Mouse (Mus musculus) myocyte (in vitro differentiated cells): ENCODE measurements around the gene Tmem165. TPM values are rescaled to one million over a fixed set of nuclear protein-coding genes. Genes with fewer than 3 reads are reported as not detected.

Experiments
- H3K27me3 ChIP-seq: one replicate; pipeline ENCODE4 v1.6.1; 2011; ENCODE audit not compliant: control insufficient read depth, insufficient read depth, insufficient read length
- H3K36me3 ChIP-seq: one replicate; pipeline ENCODE4 v1.6.1; 2011; ENCODE audit not compliant: control insufficient read depth, insufficient read depth
- H3K4me2 ChIP-seq: one replicate; pipeline ENCODE4 v1.6.1; 2011; ENCODE audit warnings: low read depth, control low read depth
- H3K4me3 ChIP-seq: one replicate; pipeline ENCODE4 v1.5.1; 2011; ENCODE audit warnings: mild to moderate bottlenecking, control low read depth, moderate library complexity
- H3K79me2 ChIP-seq: one replicate; pipeline ENCODE4 v1.6.1; 2011; ENCODE audit not compliant: control insufficient read depth, insufficient read depth
- H3ac ChIP-seq: one replicate; pipeline ENCODE4 v1.6.1; 2011; ENCODE audit not compliant: control insufficient read depth, insufficient read length
- CEBPB ChIP-seq: IDR thresholded peaks from 2 replicates; pipeline ENCODE4 v1.6.1; 2011; ENCODE audit warnings: mild to moderate bottlenecking, moderate library complexity; ENCODE audit not compliant: poor library complexity, insufficient read depth, severe bottlenecking
- E2F4 ChIP-seq: IDR thresholded peaks from one replicate; pipeline ENCODE4 v1.6.1; 2011; ENCODE audit warnings: mild to moderate bottlenecking, control low read depth, moderate library complexity; ENCODE audit not compliant: insufficient read depth
- MAX ChIP-seq: IDR thresholded peaks from one replicate; pipeline ENCODE4 v1.6.1; 2011; ENCODE audit warnings: low read depth, mild to moderate bottlenecking, control low read depth
- MYOD1 ChIP-seq, 3 experiments: IDR thresholded peaks; one replicate each; pipeline ENCODE4 v1.6.1; 2011; ENCODE audit warnings: control low read depth in 2 of 3, low read depth in 2 of 3, mild to moderate bottlenecking in 2 of 3, moderate library complexity in 1 of 3; ENCODE audit not compliant: insufficient read length in 2 of 3, control insufficient read depth in 1 of 3
- MYOG ChIP-seq, 3 experiments: IDR thresholded peaks; one replicate each; pipeline ENCODE4 v1.6.1; 2011; ENCODE audit warnings: control low read depth in 2 of 3, low read depth in 2 of 3, mild to moderate bottlenecking in 2 of 3; ENCODE audit not compliant: insufficient read length in 2 of 3, control insufficient read depth in 1 of 3, insufficient read depth in 1 of 3
- POLR2A ChIP-seq: IDR thresholded peaks from one replicate; pipeline ENCODE4 v1.6.1; 2011; ENCODE audit warnings: low read depth, mild to moderate bottlenecking, control low read depth, moderate library complexity; ENCODE audit not compliant: insufficient read length
- POLR2AphosphoS2 ChIP-seq: IDR thresholded peaks from one replicate; pipeline ENCODE4 v1.6.1; 2011; ENCODE audit warnings: low read depth, control low read depth; ENCODE audit not compliant: insufficient read length
- REST ChIP-seq: IDR thresholded peaks from one replicate; pipeline ENCODE4 v1.6.1; 2011; ENCODE audit warnings: mild to moderate bottlenecking, control low read depth, moderate library complexity; ENCODE audit not compliant: insufficient read depth, insufficient read length
- SRF ChIP-seq: IDR thresholded peaks from one replicate; pipeline ENCODE4 v1.6.1; 2011; ENCODE audit warnings: low read depth; ENCODE audit not compliant: control insufficient read depth, insufficient read length
- TCF12 ChIP-seq: IDR thresholded peaks from one replicate; pipeline ENCODE4 v1.6.1; 2011; ENCODE audit warnings: mild to moderate bottlenecking, control low read depth; ENCODE audit not compliant: poor library complexity, insufficient read depth, severe bottlenecking
- TCF3 ChIP-seq: IDR thresholded peaks from one replicate; pipeline ENCODE4 v1.6.1; 2011; ENCODE audit warnings: low read depth, control low read depth; ENCODE audit not compliant: insufficient read length
- USF1 ChIP-seq: IDR thresholded peaks from one replicate; pipeline ENCODE4 v1.6.1; 2011; ENCODE audit warnings: low read depth, mild to moderate bottlenecking, control low read depth, moderate library complexity
- polyA plus RNA-seq: library from polyadenylated mRNA; unstranded; fragments of >200 nt; fragmentation: generic; extraction: Trizol; gene quantifications from one replicate; pipeline ENCODE4 v1.2.1, GENCODE M21; 2012; ENCODE audit warnings: missing spikeins

Gene Tmem165
- 28.1 TPM for polyA plus RNA-seq

DNA sequence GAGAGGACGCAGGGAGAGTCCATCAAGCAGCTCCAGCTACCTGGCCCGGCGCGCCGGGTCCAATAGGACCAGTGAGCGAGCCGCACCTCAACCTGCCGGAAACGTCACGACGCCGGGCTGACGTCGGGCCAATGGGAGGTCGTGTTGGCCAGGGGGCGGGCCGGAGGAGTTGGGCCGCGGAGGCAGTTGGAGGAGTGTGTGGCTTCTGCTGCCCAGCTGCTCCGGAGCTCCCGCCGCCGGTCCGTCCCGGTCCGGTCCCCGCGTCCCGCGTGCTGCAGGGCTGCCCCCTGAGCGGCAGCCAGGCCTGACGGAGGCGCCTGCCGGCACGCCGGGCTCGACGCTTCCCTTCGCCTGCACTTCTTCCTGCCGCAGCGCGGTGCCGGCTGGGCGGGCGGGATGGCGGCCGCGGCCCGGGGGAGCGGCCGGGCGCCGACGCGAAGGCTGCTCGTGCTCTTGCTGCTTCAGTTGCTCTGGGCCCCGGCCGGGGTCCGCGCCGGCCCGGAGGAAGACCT lies at the start of gene Tmem165:
Tmem165 (plus strand) TSS at position 131 of the 512 bp plus-strand sequence.
- Histone ChIP-seq H3K36me3 (no peaks in the 10 kb centered on the region), H3K79me2 (peaks cover 45% of the 10 kb centered on the region), H3K4me3 (peak within 1 kb of the TSS; percentile 34), H3ac (peak within 1 kb of the TSS; percentile 68), H3K27me3 (no peaks in the 10 kb centered on the region), H3K4me2 (peak within 1 kb of the TSS; percentile 99)
- TF ChIP-seq USF1 (no peak), CEBPB (no peak), E2F4 (peak; percentile 11), MYOD1 (IDR thresholded peaks at IDR 0.05; ENCODE audit: control insufficient read depth in 1 of 3, insufficient read length in 2 of 3, low read depth in 2 of 3) (peak in 2 of 3 experiments; percentile 35 to 71), MAX (no peak), REST (no peak), SRF (peak; percentile 35), MYOG (IDR thresholded peaks at IDR 0.05; ENCODE audit: control insufficient read depth in 1 of 3, insufficient read depth in 1 of 3, insufficient read length in 2 of 3, low read depth in 2 of 3) (peak in 2 of 3 experiments; percentile 64 to 68), TCF12 (no peak), POLR2AphosphoS2 (peak; percentile 98), POLR2A (peak; percentile 99)

DNA sequence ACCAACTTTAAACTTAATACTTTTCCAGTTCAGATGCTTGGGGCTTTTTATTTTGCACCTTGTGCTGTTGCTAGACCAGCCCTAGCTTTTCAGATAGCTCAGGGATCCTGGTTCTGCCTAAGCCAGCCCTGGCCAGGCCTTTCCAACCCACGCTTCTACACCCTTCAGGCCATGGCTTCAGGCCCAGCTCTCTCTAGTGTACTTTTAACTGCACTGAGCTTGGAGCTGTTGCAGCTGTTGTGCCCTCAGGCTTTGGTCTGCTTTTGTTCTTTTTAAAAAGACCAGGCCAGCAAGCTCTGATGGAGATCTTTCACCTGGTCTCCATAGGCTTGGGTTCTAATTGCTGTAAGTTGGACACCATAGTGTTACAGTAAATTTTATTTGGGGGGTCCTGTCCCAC lies 48.0 kb upstream of the Tmem165 start:
- no peak overlapping the region for H3K4me3 ChIP-seq
- H3K27me3 ChIP-seq = no peaks in the 10 kb centered on the region
- no peak overlapping the region for H3ac ChIP-seq
- no peak overlapping the region for H3K4me2 ChIP-seq
- TF ChIP-seq MAX (no peak), MYOG (IDR thresholded peaks at IDR 0.05; ENCODE audit: control insufficient read depth in 1 of 3, insufficient read depth in 1 of 3, insufficient read length in 2 of 3, low read depth in 2 of 3) (peak in 2 of 3 experiments; percentile 52 to 76), USF1 (no peak), TCF12 (no peak), POLR2A (no peak), MYOD1 (IDR thresholded peaks at IDR 0.05; ENCODE audit: control insufficient read depth in 1 of 3, insufficient read length in 2 of 3, low read depth in 2 of 3) (peak; percentile 42 to 48 (median 43)), CEBPB (no peak), SRF (no peak), POLR2AphosphoS2 (no peak), E2F4 (no peak), TCF3 (no peak)
- no peaks in the 10 kb centered on the region for H3K36me3 ChIP-seq
- H3K79me2 ChIP-seq = no peaks in the 10 kb centered on the region

DNA sequence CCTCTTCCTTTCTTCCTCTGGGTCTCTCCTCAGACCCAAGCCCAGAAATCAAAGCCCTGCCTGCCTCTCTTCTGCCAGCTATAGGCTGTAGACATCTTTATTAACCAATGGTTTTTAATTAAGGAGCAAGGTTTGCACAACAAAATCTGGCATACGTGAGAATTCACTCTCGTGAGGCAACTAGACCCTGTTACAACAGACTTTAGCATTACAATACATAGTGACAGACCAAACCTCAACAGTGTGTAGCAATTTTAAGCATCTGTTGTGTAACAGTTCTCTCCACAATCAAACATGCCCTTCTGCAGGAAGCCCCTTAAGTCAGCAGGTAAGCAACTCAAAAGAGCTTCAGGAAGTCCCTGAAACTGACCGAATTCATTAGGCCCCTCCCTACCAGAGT lies 47.4 kb upstream of the Tmem165 start:
- no peaks in the 10 kb centered on the region for H3K27me3 ChIP-seq
- H3K4me3 ChIP-seq = no peak overlapping the region
- TF ChIP-seq SRF (no peak), REST (no peak), USF1 (no peak), MAX (no peak), TCF12 (no peak), TCF3 (no peak), CEBPB (no peak), POLR2AphosphoS2 (no peak)
- peaks cover 4% of the 10 kb centered on the region for H3K79me2 ChIP-seq
- no peak overlapping the region for H3K4me2 ChIP-seq
- no peaks in the 10 kb centered on the region for H3K36me3 ChIP-seq
- H3ac ChIP-seq = no peak overlapping the region

DNA sequence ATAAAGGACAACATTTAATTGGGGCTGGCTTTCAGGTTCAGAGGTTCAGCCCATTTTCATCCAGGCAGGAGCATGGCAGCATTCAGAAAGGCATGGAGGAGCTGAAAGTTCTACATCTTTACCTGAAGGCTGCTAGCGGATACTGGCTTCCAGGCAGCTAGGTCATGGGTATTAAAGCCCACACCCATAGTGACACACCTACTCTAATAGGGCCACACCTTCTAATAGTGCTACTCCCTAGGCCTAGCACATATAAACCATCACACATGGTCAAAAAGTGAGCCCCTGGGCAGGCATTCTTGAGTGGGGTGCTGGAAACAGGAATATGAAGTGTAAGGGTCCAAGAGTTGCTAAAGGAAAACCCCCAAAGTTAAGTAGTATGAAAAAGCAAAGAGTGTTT lies 46.1 kb upstream of the Tmem165 start:
- Histone ChIP-seq H3K79me2 (peaks cover 7% of the 10 kb centered on the region), H3ac (no peak overlapping the region), H3K27me3 (no peaks in the 10 kb centered on the region), H3K4me3 (no peak overlapping the region), H3K4me2 (no peak overlapping the region), H3K36me3 (no peaks in the 10 kb centered on the region)
- no peak for TF ChIP-seq SRF
- TF ChIP-seq TCF3 = no peak
- no peak for TF ChIP-seq MAX
- TF ChIP-seq MYOD1 (IDR thresholded peaks at IDR 0.05; ENCODE audit: control insufficient read depth in 1 of 3, insufficient read length in 2 of 3, low read depth in 2 of 3) = no peak
- TF ChIP-seq POLR2AphosphoS2 = no peak
- TF ChIP-seq REST = no peak
- TF ChIP-seq E2F4 = no peak
- no peak for TF ChIP-seq USF1
- no peak for TF ChIP-seq MYOG (IDR thresholded peaks at IDR 0.05; ENCODE audit: control insufficient read depth in 1 of 3, insufficient read depth in 1 of 3, insufficient read length in 2 of 3, low read depth in 2 of 3)
- TF ChIP-seq TCF12 = no peak
- no peak for TF ChIP-seq POLR2A
- no peak for TF ChIP-seq CEBPB

DNA sequence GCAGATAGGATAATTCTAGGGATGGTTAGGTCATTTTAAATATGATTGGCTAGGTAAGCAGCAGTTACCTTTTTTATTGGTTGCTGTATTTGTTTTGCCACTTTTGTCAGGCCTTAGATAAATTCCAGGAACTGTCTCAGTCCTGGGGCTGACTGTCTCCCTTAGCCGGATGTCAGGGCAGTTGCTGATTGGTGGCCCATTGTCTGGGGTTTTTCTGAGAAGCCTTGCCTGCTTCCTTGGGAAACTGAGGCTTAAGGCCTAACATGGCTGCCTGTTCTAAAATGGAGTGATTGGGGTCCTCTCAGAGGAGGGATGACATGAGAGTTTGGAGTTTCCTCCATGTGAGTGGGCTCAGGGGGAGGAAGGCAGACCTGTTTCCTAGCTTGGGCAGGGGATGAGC lies 45.6 kb upstream of the Tmem165 start:
- Histone ChIP-seq H3K79me2 (peaks cover 7% of the 10 kb centered on the region), H3K36me3 (no peaks in the 10 kb centered on the region), H3K27me3 (no peaks in the 10 kb centered on the region), H3K4me2 (no peak overlapping the region), H3ac (no peak overlapping the region), H3K4me3 (no peak overlapping the region)
- no peak for TF ChIP-seq POLR2AphosphoS2
- no peak for TF ChIP-seq REST
- no peak for TF ChIP-seq MYOG (IDR thresholded peaks at IDR 0.05; ENCODE audit: control insufficient read depth in 1 of 3, insufficient read depth in 1 of 3, insufficient read length in 2 of 3, low read depth in 2 of 3)
- no peak for TF ChIP-seq TCF3
- TF ChIP-seq POLR2A = no peak
- no peak for TF ChIP-seq MYOD1 (IDR thresholded peaks at IDR 0.05; ENCODE audit: control insufficient read depth in 1 of 3, insufficient read length in 2 of 3, low read depth in 2 of 3)
- no peak for TF ChIP-seq CEBPB
- TF ChIP-seq MAX = no peak
- TF ChIP-seq SRF = no peak
